Mouse (Mus musculus): ENCODE results near the gene Ywhab. TPM values are rescaled to one million over a fixed set of nuclear protein-coding genes. Genes with fewer than 3 reads are reported as not detected.

Ywhab gene
- total and polyA plus RNA-seq, 3 experiments: 26.8 to 73.1 (median 71.9) TPM

- 85% methylated on average over 16 of the region's 16 CpGs for WGBS
- TF ChIP-seq CTCF (IDR thresholded peaks at IDR 0.05) (no peak), POLR2A (IDR thresholded peaks at IDR 0.05; ENCODE audit: insufficient read depth, low read depth, low read length) (no peak), EP300 (IDR thresholded peaks at IDR 0.05; ENCODE audit: insufficient read depth, low read depth, low read length) (no peak)
- Histone ChIP-seq H3K4me1 (ENCODE audit: control insufficient read depth, insufficient read depth, low read length) (no peaks in the 10 kb centered on the region), H3K36me3 (ENCODE audit: control insufficient read depth, insufficient read depth, low read length) (no peaks in the 10 kb centered on the region), H3K9ac (ENCODE audit: low read depth, low read length) (no peak within 1 kb of the TSS), H3K4me3 (no peak within 1 kb of the TSS), H3K27ac (no peak within 1 kb of the TSS), H3K79me2 (replicated peaks; ENCODE audit: control insufficient read depth, insufficient read depth, low read length) (no peaks in the 10 kb centered on the region), H3K27me3 (ENCODE audit: control insufficient read depth, insufficient read depth, low read length) (no peaks in the 10 kb centered on the region)
- intact Hi-C loops (cut with DNase I): no loop called here
- DNase-seq: no peak
Measured at GRCm38 (mm10) chr2:164025150-164025549, 30.4 kb downstream of the Ywhab start, which contains the start of gene Pabpc1l. TSS of gene Pabpc1l (plus strand) at chr2:164025450.

DNA sequence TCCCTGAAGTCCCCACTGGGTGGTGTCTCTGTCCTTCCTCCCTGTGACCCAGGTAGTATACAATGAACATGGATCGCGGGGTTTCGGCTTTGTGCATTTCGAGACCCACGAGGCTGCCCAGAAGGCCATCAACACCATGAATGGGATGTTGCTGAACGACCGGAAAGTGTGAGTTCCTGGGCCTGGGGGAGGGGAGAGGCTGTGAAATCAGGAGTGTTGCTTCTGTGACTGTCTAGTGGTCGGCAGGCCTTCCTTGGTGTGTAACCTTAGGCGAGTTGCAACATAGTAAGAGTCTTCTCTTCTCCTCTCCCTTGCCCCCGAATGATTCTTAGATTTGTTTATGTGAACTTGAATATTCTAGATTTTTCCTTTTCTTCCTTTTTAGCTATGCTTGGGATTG is 36.4 kb downstream of the Ywhab start:
- H3K79me2 ChIP-seq (replicated peaks; ENCODE audit: control insufficient read depth, insufficient read depth, low read length): no peaks in the 10 kb centered on the region
- DNase-seq: no peak
- H3K36me3 ChIP-seq (ENCODE audit: control insufficient read depth, insufficient read depth, low read length): no peaks in the 10 kb centered on the region
- TF ChIP-seq EP300 (IDR thresholded peaks at IDR 0.05; ENCODE audit: insufficient read depth, low read depth, low read length) (no peak), CTCF (IDR thresholded peaks at IDR 0.05) (no peak), POLR2A (IDR thresholded peaks at IDR 0.05; ENCODE audit: insufficient read depth, low read depth, low read length) (no peak)
- WGBS: 65% methylated on average over 10 of the region's 10 CpGs
- no peak overlapping the region for H3K27ac ChIP-seq
- H3K9ac ChIP-seq (ENCODE audit: low read depth, low read length): no peak overlapping the region
- intact Hi-C loops (cut with DNase I): no loop called here
- H3K4me3 ChIP-seq: no peak overlapping the region
- no peaks in the 10 kb centered on the region for H3K27me3 ChIP-seq (ENCODE audit: control insufficient read depth, insufficient read depth, low read length)
- H3K4me1 ChIP-seq (ENCODE audit: control insufficient read depth, insufficient read depth, low read length): no peaks in the 10 kb centered on the region

GRCm38 (mm10) chr2:164032973-164033372 is 38.2 kb downstream of the Ywhab start:
- Histone ChIP-seq H3K9ac (ENCODE audit: low read depth, low read length) (no peak overlapping the region), H3K27ac (no peak overlapping the region), H3K79me2 (replicated peaks; ENCODE audit: control insufficient read depth, insufficient read depth, low read length) (no peaks in the 10 kb centered on the region), H3K4me1 (ENCODE audit: control insufficient read depth, insufficient read depth, low read length) (no peaks in the 10 kb centered on the region), H3K36me3 (ENCODE audit: control insufficient read depth, insufficient read depth, low read length) (no peaks in the 10 kb centered on the region), H3K4me3 (no peak overlapping the region), H3K27me3 (ENCODE audit: control insufficient read depth, insufficient read depth, low read length) (no peaks in the 10 kb centered on the region)
- no peak for DNase-seq
- WGBS: 96% methylated on average over 3 of the region's 3 CpGs
- intact Hi-C loops (cut with DNase I): no loop called here
- TF ChIP-seq CTCF (IDR thresholded peaks at IDR 0.05) (no peak), POLR2A (IDR thresholded peaks at IDR 0.05; ENCODE audit: insufficient read depth, low read depth, low read length) (no peak), EP300 (IDR thresholded peaks at IDR 0.05; ENCODE audit: insufficient read depth, low read depth, low read length) (no peak)

- no peaks in the 10 kb centered on the region for H3K79me2 ChIP-seq (replicated peaks; ENCODE audit: control insufficient read depth, insufficient read depth, low read length)
- WGBS: 45% methylated on average over 10 of the region's 10 CpGs
- H3K4me1 ChIP-seq (ENCODE audit: control insufficient read depth, insufficient read depth, low read length): no peaks in the 10 kb centered on the region
- H3K9ac ChIP-seq (ENCODE audit: low read depth, low read length): no peak overlapping the region
- TF ChIP-seq EP300 (IDR thresholded peaks at IDR 0.05; ENCODE audit: insufficient read depth, low read depth, low read length) (no peak), CTCF (IDR thresholded peaks at IDR 0.05) (no peak), POLR2A (IDR thresholded peaks at IDR 0.05; ENCODE audit: insufficient read depth, low read depth, low read length) (no peak)
- no peaks in the 10 kb centered on the region for H3K27me3 ChIP-seq (ENCODE audit: control insufficient read depth, insufficient read depth, low read length)
- intact Hi-C loops (cut with DNase I): no loop called here
- no peak overlapping the region for H3K4me3 ChIP-seq
- DNase-seq: no peak
- H3K36me3 ChIP-seq (ENCODE audit: control insufficient read depth, insufficient read depth, low read length): no peaks in the 10 kb centered on the region
- H3K27ac ChIP-seq: no peak overlapping the region
Measured at GRCm38 (mm10) chr2:164036520-164037019, 41.8 kb downstream of the Ywhab start.

GRCm38 (mm10) chr2:164038407-164039028 is 43.8 kb downstream of the Ywhab start:
- Histone ChIP-seq H3K27ac (no peak overlapping the region), H3K27me3 (ENCODE audit: control insufficient read depth, insufficient read depth, low read length) (no peaks in the 10 kb centered on the region), H3K9ac (ENCODE audit: low read depth, low read length) (no peak overlapping the region), H3K79me2 (replicated peaks; ENCODE audit: control insufficient read depth, insufficient read depth, low read length) (no peaks in the 10 kb centered on the region), H3K4me1 (ENCODE audit: control insufficient read depth, insufficient read depth, low read length) (no peaks in the 10 kb centered on the region), H3K4me3 (no peak overlapping the region), H3K36me3 (ENCODE audit: control insufficient read depth, insufficient read depth, low read length) (no peaks in the 10 kb centered on the region)
- 96% methylated on average over 1 of the region's 1 CpGs for WGBS
- intact Hi-C loops (cut with DNase I): no loop called here
- TF ChIP-seq EP300 (IDR thresholded peaks at IDR 0.05; ENCODE audit: insufficient read depth, low read depth, low read length) (no peak), CTCF (IDR thresholded peaks at IDR 0.05) (no peak), POLR2A (IDR thresholded peaks at IDR 0.05; ENCODE audit: insufficient read depth, low read depth, low read length) (no peak)
- no peak for DNase-seq

DNA sequence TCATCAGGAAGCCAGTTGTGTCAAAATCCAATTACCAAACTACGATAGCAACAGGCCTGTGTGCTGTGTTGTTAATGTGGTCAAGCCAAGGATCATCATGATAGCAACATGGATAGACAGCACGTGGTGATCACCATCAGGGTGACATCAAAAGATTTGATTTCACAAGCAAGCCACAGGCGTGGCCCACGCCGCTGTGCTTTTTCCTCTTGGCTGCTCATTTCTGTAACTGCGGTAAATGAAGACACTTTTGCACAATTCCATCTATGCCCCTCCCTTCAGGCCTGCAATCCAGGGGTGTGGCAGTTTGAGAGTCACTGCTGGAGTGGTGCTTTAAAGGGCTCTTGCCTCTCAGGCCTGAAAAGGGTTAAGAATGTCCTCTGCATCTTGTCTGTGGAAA is 46.2 kb downstream of the Ywhab start:
- Histone ChIP-seq H3K4me1 (ENCODE audit: control insufficient read depth, insufficient read depth, low read length) (no peaks in the 10 kb centered on the region), H3K79me2 (replicated peaks; ENCODE audit: control insufficient read depth, insufficient read depth, low read length) (no peaks in the 10 kb centered on the region), H3K4me3 (no peak overlapping the region), H3K9ac (ENCODE audit: low read depth, low read length) (no peak overlapping the region), H3K27ac (no peak overlapping the region), H3K36me3 (ENCODE audit: control insufficient read depth, insufficient read depth, low read length) (no peaks in the 10 kb centered on the region), H3K27me3 (ENCODE audit: control insufficient read depth, insufficient read depth, low read length) (no peaks in the 10 kb centered on the region)
- TF ChIP-seq CTCF (IDR thresholded peaks at IDR 0.05): no peak
- no peak for TF ChIP-seq EP300 (IDR thresholded peaks at IDR 0.05; ENCODE audit: insufficient read depth, low read depth, low read length)
- no peak for TF ChIP-seq POLR2A (IDR thresholded peaks at IDR 0.05; ENCODE audit: insufficient read depth, low read depth, low read length)
- intact Hi-C loops (cut with DNase I): no loop called here
- WGBS: 91% methylated on average over 6 of the region's 6 CpGs
- no peak for DNase-seq
